Mouse (Mus musculus) Patski (cell line): Measurements from ENCODE around the gene Tns1. TPM values are rescaled to one million over a fixed set of nuclear protein-coding genes. Genes with fewer than 3 reads are reported as not detected.

ENCODE experiments used
- ATAC-seq: fragments of 100-300 bp; one replicate; pipeline ENCODE4 v1.8.0; 2021
- CTCF ChIA-PET: fragments of 350-600 bp; sonication (Branson Sonifier 250); formaldehyde crosslinking; loops from one replicate; lab custom pipeline; 2022; ENCODE audit warnings: inconsistent platforms; lab: Charles Lee
- POLR2A ChIA-PET: fragments of 350-600 bp; sonication (Branson Sonifier 250); formaldehyde crosslinking; loops from one replicate; lab custom pipeline; 2022; ENCODE audit warnings: antibody characterized with exemption, inconsistent platforms; lab: Charles Lee
- DNase-seq: peaks from one replicate; pipeline ENCODE4 v3.0.0-alpha.2; 2011; ENCODE audit warnings: low read depth, low spot score
- H3K27me3 ChIP-seq: fragments of 371-371 bp; one replicate; pipeline ENCODE4 v1.5.1; 2021
- CTCF ChIP-seq: fragments of 100-300 bp; IDR thresholded peaks from one replicate; pipeline ENCODE4 v1.5.1; 2021
- in situ Hi-C: fragments of 300-500 bp; cut with MboI; formaldehyde crosslinking; loops from 3 replicates; pipeline ENCODE4 v1.11.1; 2018; ENCODE audit warnings: low pct_unique_long_range_greater_than_20kb, mixed read lengths
- polyA plus RNA-seq: library from polyadenylated mRNA; unstranded; gene quantifications from one replicate; pipeline ENCODE4 v1.2.3, GENCODE M21; 2021

Gene Tns1
- polyA plus RNA-seq, 1 experiment from 2014 or later: 393 TPM

GRCm38 (mm10) chr1:74051349-74051748 is 72.9 kb downstream of the Tns1 start:
- ChIA-PET CTCF (interaction anchor here (0.9 kb wide), 1 partner anchor 10 kb away, joined by 3 read pairs; no protein-coding TSS in a partner anchor), POLR2A (interaction anchor here (0.6 to 9.8 kb wide), 2 partner anchors 12 to 19 kb away, joined by 3 to 201 read pairs; no protein-coding TSS in a partner anchor)
- no peaks in the 10 kb centered on the region for H3K27me3 ChIP-seq
- TF ChIP-seq CTCF: no peak
- DNase-seq (no peak), ATAC-seq (no peak)
- in situ Hi-C loops: no loop called here

GRCm38 (mm10) chr1:74049430-74049829 is 74.8 kb downstream of the Tns1 start:
- CTCF ChIA-PET: interaction anchor here (1.0 kb wide), 1 partner anchor 15 kb away, joined by 3 read pairs; no protein-coding TSS in a partner anchor
- DNase-seq: no peak
- no peak for TF ChIP-seq CTCF
- H3K27me3 ChIP-seq: no peaks in the 10 kb centered on the region
- POLR2A ChIA-PET: interaction anchor here (0.7 to 5.3 kb wide), 3 partner anchors 16 to 35 kb away, joined by 3 to 120 read pairs (median 5); no protein-coding TSS in a partner anchor
- in situ Hi-C loops: loop anchor here (25.0 kb wide), 1 partner anchor 1212 kb away; no protein-coding TSS in a partner anchor
- peak; percentile 85 for ATAC-seq

GRCm38 (mm10) chr1:74047722-74048121 is 76.5 kb downstream of the Tns1 start:
- TF ChIP-seq CTCF: no peak
- DNase-seq: peak; percentile 92
- CTCF ChIA-PET: interaction anchor here (0.8 to 1.8 kb wide), 6 partner anchors 9 to 146 kb away, joined by 3 to 7 read pairs (median 4); no protein-coding TSS in a partner anchor
- POLR2A ChIA-PET: interaction anchor here (0.7 to 5.3 kb wide), 6 partner anchors 11 to 1216 kb away, joined by 3 to 120 read pairs (median 4); no protein-coding TSS in a partner anchor
- in situ Hi-C loops: loop anchor here (25.0 kb wide), 1 partner anchor 1210 kb away; no protein-coding TSS in a partner anchor
- peak; percentile 79 for ATAC-seq
- no peaks in the 10 kb centered on the region for H3K27me3 ChIP-seq

- no peak for DNase-seq
- no peaks in the 10 kb centered on the region for H3K27me3 ChIP-seq
- TF ChIP-seq CTCF: no peak
- POLR2A ChIA-PET: interaction anchor here (0.7 to 5.3 kb wide), 6 partner anchors 11 to 1215 kb away, joined by 3 to 120 read pairs (median 4); no protein-coding TSS in a partner anchor
- ATAC-seq: peak; percentile 9
- CTCF ChIA-PET: interaction anchor here (1.2 to 1.8 kb wide), 7 partner anchors 9 to 146 kb away, joined by 3 to 7 read pairs (median 4); no protein-coding TSS in a partner anchor
- in situ Hi-C loops: loop anchor here (25.0 kb wide), 1 partner anchor 1210 kb away; no protein-coding TSS in a partner anchor
Measured at GRCm38 (mm10) chr1:74047311-74047710, 76.9 kb downstream of the Tns1 start.

DNA sequence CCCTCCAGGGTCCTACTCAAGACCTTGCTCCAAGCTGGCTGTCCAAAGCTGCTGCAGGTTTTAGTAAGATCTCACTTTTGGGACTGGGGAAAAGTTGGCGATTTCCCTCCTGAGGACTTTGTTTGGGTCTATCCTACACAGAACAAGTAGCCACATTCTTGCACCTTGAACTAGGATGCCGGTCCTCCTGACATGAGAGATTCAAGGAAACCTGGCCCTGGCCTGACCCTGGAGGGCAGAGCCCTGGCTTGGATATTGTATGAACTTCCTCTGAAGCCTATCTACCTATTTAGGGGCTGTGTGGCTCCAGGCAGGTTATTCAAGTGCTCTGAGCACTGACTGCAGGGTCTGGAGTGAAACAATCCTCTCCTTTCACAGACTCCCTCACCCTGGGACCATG is 79.2 kb downstream of the Tns1 start:
- POLR2A ChIA-PET: interaction anchor here (5.3 kb wide), 1 partner anchor 12 kb away, joined by 120 read pairs; no protein-coding TSS in a partner anchor
- ATAC-seq: no peak
- H3K27me3 ChIP-seq: no peaks in the 10 kb centered on the region
- TF ChIP-seq CTCF: no peak
- in situ Hi-C loops: loop anchor here (25.0 kb wide), 1 partner anchor 1208 kb away; no protein-coding TSS in a partner anchor
- CTCF ChIA-PET: interaction anchor here (1.1 kb wide), 1 partner anchor 15 kb away, joined by 3 read pairs; no protein-coding TSS in a partner anchor
- no peak for DNase-seq

DNA sequence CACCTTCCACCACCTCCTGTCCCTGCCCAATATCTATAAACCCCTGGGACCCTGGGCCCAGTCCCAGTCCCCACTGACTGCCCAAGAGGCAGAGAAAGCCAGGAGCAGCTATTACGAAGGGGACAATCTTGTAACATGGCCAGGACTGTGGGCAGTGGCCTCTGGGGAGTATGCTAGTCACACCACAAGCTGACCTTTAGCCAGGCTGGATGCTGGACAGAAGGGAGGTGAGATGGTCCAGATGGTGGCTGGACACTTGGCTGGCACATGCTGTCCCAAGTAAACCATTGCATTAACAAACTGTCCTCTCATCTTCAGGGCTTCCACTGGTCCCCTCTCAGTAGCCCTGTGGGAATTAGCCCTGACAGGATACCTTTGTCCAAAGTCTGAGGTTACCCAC is 79.8 kb downstream of the Tns1 start:
- CTCF ChIA-PET: interaction anchor here (1.1 kb wide), 2 partner anchors 13 to 16 kb away, joined by 3 to 4 read pairs; no protein-coding TSS in a partner anchor
- no peak for DNase-seq
- no peaks in the 10 kb centered on the region for H3K27me3 ChIP-seq
- in situ Hi-C loops: loop anchor here (25.0 kb wide), 1 partner anchor 1207 kb away; no protein-coding TSS in a partner anchor
- POLR2A ChIA-PET: no interaction called here
- ATAC-seq: no peak
- TF ChIP-seq CTCF: no peak

- TF ChIP-seq CTCF: no peak
- no peaks in the 10 kb centered on the region for H3K27me3 ChIP-seq
- DNase-seq (no peak), ATAC-seq (no peak)
- in situ Hi-C loops: loop anchor here (25.0 kb wide), 1 partner anchor 1206 kb away; no protein-coding TSS in a partner anchor
- CTCF ChIA-PET: interaction anchor here (1.1 to 2.2 kb wide), 2 partner anchors 12 to 39 kb away, joined by 4 to 7 read pairs; no protein-coding TSS in a partner anchor
- POLR2A ChIA-PET: interaction anchor here (1.7 to 1.8 kb wide), 3 partner anchors 14 to 46 kb away, joined by 4 read pairs; no protein-coding TSS in a partner anchor
Measured at GRCm38 (mm10) chr1:74043584-74044105, 80.6 kb downstream of the Tns1 start.

GRCm38 (mm10) chr1:74042711-74043467 is 81.4 kb downstream of the Tns1 start:
- H3K27me3 ChIP-seq: no peaks in the 10 kb centered on the region
- TF ChIP-seq CTCF: no peak
- POLR2A ChIA-PET: interaction anchor here (1.7 to 1.8 kb wide), 3 partner anchors 14 to 46 kb away, joined by 4 read pairs; no protein-coding TSS in a partner anchor
- CTCF ChIA-PET: interaction anchor here (0.9 to 2.2 kb wide), 4 partner anchors 9 to 40 kb away, joined by 3 to 7 read pairs (median 3); no protein-coding TSS in a partner anchor
- in situ Hi-C loops: loop anchor here (25.0 kb wide), 1 partner anchor 1206 kb away; no protein-coding TSS in a partner anchor
- ATAC-seq (peak; percentile 2), DNase-seq (no peak)

- ChIA-PET POLR2A (interaction anchor here (0.8 to 1.5 kb wide), 2 partner anchors 10 to 12 kb away, joined by 3 to 4 read pairs; no protein-coding TSS in a partner anchor), CTCF (interaction anchor here (1.1 to 2.2 kb wide), 3 partner anchors 10 to 41 kb away, joined by 3 to 7 read pairs (median 3); no protein-coding TSS in a partner anchor)
- DNase-seq (no peak), ATAC-seq (no peak)
- H3K27me3 ChIP-seq: no peaks in the 10 kb centered on the region
- in situ Hi-C loops: loop anchor here (25.0 kb wide), 1 partner anchor 1204 kb away; no protein-coding TSS in a partner anchor
- TF ChIP-seq CTCF: no peak
Measured at GRCm38 (mm10) chr1:74041692-74042091, 82.6 kb downstream of the Tns1 start.
